Mouse (Mus musculus) cerebellum, adult 8-10 months (tissue): Measurements from ENCODE around the gene Ccdc71l.
A peak's percentile ranks its signal among the peaks of the same experiment; 100 is the strongest.

Experiments used
- DNase-seq: peaks from one replicate; pipeline ENCODE4 v3.0.0; 2022

Ccdc71l gene

DNA sequence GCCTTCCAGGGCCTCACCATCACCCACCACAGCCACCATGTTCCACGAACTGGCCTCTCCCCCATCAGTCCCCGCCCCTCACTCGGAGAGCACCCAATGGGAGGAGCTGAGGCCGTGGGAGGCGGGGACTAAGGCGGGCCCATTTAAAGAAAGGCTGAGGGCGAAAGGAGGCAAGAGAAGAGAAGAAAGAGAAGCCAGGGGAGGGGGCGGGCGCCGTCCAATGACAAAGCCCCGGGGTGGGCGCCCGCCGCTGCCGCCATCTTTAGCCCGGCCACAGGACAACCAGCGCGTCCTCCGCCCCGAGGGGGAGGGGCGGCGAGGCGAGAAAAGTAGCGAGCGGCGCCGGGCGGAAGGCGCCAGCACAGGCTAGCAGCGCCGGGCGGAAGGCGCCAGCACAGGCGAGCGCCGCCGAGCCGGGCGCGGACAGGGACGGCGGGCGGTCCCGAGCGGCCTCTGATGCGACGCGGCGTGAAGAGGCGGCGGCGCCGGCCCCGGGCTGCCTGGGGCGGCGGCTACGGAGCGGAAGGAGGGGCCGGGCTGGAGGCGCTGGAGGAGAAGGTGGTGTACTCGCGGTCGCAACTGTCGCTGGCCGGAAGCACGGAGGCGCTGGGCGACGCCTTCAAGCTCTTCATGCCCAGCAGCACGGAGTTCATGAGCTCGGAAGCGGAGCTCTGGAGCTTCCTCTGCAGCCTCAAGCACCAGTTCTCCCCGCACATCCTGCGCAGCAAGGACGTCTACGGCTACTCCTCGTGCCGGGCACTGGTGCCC is at the start of gene Ccdc71l:
Gene Ccdc71l (plus strand): TSS at position 177 of the 768 bp plus-strand sequence.
- DNase-seq = peak; percentile 74

DNA sequence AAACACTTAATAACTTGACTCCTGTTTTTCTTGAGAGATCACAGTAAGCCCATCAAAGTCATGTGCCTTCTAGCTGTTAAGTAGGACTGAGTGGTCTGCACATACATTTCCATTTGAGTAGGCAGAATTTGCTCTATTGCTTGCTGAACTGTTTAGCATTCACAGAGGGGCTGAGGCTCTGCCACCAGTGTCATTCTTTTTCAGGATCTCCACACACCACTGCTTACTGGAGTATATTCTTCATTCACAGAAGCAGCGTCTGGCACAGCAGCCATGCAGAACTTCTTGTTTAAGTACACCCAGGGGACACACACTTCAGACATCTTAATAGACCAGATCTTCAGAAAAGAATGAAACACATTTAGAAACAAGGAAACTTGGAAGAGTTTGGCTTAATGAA is 39.4 kb upstream of the Ccdc71l start:
- DNase-seq = no peak

DNA sequence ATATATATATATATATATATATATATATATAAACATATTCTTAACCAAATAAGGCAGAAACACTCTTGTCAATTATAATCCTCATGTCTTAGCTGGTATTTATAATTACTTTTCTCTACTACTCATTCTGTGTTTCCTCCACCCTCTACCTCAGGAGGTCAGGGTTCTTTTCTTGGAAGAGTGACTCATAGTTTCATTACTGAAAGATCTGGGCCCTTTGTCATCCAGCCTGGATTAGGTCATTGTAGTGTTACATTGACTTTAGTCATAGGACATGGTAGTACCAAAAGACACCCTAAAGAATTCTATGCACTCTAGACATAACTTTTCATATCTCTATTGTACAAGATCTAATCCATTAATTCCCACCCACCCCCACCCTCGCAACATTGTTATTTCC is 35.0 kb upstream of the Ccdc71l start:
- no peak for DNase-seq

DNA sequence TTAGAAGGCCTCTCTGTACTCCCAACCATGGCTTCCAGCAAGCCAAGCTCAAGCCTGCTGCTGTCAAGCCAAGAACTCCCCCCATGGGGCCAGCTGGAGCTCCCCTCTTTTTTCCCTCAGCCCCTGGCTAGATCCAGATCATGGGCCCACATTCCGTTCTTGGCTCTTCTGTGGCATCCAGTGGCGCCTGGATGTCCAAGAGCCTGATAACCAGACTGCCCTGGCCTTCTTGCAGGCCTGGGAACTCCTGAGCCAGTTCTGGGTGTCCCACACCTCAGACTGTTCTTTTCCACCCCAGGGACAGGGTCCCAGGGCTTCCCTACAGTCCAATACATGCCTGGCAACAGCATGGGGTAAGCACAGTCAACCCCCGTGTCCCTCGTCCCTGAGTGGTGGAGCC is 32.4 kb upstream of the Ccdc71l start:
- DNase-seq = no peak

DNA sequence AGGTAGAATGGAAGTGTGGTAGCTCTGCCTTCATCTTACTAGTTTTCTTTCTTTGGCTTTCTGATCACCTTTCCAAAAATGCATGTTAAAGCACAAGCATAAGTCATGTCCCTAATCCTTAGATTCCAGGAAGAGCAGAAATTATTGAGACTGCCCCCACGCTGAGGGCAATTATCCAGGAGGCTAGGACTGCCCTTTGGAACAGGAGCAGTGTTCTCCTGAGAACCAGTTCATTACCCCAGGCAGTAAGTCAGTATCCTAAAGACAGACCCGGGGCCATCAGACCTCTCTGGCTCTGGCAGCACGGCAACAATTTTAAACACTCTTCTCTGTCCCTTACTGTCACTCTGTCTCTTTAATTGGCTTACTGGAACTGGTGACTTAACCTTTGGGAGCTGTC is 30.0 kb upstream of the Ccdc71l start:
- DNase-seq = no peak

DNA sequence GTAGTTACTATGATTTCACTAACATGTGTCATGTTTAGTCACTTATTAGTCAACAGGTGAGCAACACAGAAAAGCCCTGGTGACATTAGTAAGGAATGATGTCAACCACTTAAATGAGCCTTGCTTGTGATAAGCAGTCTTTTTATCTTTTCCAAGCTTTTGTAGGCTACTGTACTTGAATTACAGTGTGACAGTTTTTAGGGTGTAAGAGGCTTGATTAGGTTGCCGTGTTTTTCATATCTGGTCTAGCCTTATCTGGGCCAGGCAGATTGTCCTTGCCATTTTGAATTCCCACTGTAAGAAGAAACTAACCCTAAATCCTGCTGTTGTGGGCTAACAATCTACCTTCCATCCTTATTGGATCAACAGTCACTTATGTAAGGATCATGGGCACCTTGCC is 26.6 kb upstream of the Ccdc71l start:
- DNase-seq = no peak

DNA sequence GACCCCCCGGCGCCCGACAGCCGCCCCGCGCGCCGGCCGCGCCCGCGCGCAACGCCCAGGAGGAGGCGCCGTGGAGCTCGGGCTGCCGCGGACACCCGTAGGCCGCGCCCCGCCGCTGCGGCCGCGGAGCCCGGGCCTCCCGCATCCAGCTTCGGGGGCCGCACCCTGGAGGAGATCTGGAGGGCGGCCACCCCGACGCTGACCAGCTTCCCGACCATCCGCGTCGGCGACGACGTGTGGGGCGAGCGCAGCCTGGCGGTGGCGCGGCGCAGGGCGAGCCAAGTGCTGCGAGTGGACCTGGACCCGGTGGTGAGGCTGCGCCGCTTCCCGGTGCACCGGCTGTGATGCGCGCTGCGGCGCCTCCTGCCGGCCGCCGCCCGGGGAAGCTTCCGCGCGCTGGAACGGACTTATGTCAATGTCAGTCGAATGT is 807 bp downstream of the Ccdc71l start:
- peak; percentile 83 for DNase-seq

DNA sequence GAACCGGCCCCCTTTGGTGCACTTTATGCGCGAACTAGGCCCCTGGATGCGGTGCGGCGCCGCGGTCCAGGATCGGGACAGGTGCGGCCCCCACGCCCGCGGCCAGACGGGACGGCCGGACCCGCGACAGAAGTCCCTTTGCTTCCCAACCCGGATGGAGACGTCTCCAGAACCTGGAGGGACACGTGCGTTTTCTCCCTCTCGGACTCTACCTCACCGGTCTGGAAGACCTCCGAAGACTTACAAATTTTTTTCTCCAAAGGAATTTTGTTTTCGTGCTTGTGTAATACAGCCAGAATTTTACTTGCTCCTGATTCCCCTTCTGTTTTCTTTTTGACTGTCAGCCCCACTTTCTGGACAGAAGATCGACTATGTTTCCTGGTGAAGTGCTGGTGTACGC is 1.2 kb downstream of the Ccdc71l start:
- DNase-seq = no peak

DNA sequence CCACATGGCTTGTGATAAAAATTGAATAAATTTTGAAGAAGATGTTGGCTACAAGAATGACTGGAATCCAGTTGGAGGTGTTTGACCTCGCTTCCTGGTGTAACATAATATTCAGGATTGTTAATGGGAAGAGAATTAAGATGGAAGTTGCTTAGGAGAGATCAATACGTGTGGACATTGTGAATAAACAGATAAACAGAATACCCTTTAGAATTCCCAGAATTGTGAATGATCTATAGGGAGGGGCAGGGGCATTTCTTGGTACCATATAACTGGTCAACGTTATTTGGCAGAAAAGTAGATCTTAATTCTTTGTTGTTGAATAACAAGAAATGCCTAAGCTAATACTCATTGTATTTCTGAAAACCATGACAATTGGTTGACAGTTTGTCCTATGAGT is 2.0 kb downstream of the Ccdc71l start:
- no peak for DNase-seq

DNA sequence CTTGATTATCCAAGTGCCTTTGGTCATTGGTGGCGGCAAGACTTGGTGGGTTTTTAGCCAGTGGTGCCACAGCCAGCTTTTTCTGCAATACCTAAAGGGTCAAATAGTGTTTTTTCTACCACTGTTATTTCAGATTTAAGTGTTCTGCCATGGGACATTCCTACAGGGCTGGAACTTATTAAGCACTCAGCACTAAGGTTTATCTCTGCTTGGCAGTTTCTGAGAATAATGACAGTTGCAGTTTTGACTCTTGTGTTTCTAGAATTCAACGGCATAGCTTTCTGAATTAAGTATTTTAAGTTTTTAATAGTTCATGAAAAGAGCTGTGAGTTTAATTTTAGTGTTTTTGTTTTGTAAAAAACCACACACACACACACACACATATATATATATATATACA is 2.5 kb downstream of the Ccdc71l start:
- DNase-seq = no peak

DNA sequence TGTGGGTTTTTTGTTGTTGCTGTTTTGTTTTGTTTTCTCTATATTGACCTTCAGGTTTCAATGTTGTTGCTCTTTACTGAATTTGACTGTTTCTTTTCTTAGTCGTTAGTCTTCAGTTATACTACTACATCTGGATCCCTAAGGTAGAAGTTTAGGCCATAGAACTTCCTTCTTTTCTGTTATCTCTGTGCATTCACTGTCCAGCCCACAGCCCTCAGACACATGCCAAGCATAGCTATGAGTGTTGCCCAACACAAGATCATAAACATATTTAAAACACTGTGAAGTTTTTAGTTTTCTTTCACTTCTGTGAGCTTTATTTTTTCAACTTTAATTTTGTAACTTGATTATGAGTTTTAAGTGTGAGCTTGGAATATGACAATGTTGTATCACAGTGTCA is 41.0 kb downstream of the Ccdc71l start:
- DNase-seq = no peak

DNA sequence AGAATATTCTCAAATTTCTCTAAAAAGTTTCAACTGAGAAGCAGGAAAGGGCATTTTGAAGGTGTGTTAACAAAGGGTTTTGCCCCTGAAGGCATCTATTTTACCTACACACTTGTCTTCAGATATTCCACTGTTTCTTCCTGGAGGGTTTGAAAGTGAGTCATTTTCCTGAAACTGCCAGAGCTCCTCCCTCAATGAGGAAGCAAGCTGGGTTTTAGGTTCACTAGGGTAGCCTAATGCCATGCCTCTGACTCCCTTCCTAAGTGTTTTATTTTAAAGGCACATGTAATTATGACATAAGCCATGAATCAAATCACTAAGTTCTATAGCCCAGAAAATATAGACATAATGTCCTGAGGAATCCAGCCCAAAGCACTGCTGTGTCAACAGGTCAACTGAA is 49.3 kb downstream of the Ccdc71l start:
- DNase-seq = no peak

DNA sequence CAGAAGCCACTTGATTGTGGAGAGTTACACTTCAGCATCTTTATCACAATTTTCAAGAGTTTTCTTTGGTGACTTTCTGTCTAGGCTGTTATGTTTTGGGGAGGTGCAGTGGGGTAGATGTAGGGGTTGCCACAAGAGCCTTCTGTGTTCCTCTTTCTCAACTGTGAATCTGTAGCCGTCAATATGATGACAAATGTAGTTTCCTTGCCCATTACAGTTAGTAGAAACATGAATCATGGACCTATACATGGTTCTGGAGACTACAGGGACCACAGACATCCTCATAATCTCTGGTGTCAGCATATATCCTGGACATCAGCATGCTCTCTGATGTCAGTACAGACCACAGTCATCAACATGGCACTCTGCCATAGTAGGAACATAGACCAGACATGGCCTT is 52.5 kb downstream of the Ccdc71l start:
- DNase-seq = no peak
